Mouse (Mus musculus): ENCODE results near the gene Vmn1r9. TPM values are rescaled to one million over a fixed set of nuclear protein-coding genes. Genes with fewer than 3 reads are reported as not detected.
"Not testable (repeated sequence)": the region's sequence is repeated elsewhere in the genome, so short reads cannot be mapped to it uniquely, and the experiment has no call there.

The Vmn1r9 gene
- polyA plus RNA-seq (2015; fragmentation: Nextera tagmentation; extraction: Ambion mirVana) = not detected in 2 replicates

DNA sequence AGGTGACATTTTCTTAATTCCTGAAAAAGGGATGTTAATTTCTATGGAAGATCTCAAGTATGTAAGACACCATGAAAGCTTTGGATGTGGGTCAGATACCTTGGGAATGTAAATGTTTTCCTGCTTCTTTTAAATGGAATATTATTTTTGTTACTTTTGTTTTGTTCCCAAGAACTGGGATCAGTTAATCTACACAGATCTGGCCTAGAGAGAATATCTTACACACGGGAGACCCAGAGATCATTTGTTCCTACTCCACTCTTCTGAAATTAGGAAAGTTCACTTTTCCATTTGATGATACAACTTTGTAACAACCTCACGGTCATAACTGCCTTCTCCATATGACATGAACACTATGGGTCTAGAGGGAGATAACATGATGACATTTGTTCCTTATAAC, at the start of gene Vmn1r9:
Gene Vmn1r9, plus strand, starts transcription at position 301 of the 400 bp plus-strand sequence.
- no peak for ATAC-seq (ENCODE audit: insufficient number of reproducible peaks, insufficient read depth, low FRiP score, low TSS enrichment, low read depth)
- 79% methylated on average over 2 of the region's 2 CpGs for WGBS
- Histone ChIP-seq H3K9ac (no peak within 1 kb of the TSS), H3K36me3 (no peaks in the 10 kb centered on the region), H3K4me1 (no peaks in the 10 kb centered on the region), H3K27ac (no peak within 1 kb of the TSS), H3K27me3 (no peaks in the 10 kb centered on the region), H3K4me2 (no peak within 1 kb of the TSS), H3K4me3 (no peak within 1 kb of the TSS), H3K9me3 (no peaks in the 10 kb centered on the region)

GRCm38 (mm10) chr6:57025224-57025623, 41.4 kb upstream of the Vmn1r9 start, which contains the start of gene Vmn1r7:
Gene Vmn1r7 (minus strand): TSS chr6:57025324.
- not testable (repeated sequence) for H3K4me3 ChIP-seq; H3K27me3 ChIP-seq; H3K27ac ChIP-seq; H3K36me3 ChIP-seq; H3K4me1 ChIP-seq; ATAC-seq (ENCODE audit: insufficient number of reproducible peaks, insufficient read depth, low FRiP score, low TSS enrichment, low read depth); H3K9ac ChIP-seq; H3K4me2 ChIP-seq; H3K9me3 ChIP-seq
- 89% methylated on average over 2 of the region's 2 CpGs for WGBS

DNA sequence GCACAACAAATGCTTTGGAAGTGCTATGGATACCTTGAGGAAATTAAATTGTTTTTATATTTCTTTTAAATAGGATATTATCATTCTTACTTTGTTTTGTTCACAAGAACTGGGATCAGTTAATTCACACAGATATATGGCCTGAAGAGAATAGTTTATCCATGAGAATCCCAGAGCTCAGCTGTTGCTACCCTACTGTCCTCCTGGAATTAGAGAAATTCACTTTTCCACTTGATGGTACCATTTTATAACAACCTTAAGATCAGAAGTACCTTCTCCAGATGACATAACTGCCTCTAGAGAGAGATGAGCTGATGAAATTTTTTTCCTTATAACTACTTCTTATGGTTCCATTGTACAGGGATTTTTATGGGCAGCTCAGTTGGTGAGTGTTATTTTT, 34.6 kb upstream of the Vmn1r9 start, which contains the start of gene Vmn1r8:
Gene Vmn1r8, plus strand, starts transcription at position 301 of the 400 bp plus-strand sequence.
- no peak within 1 kb of the TSS for H3K9ac ChIP-seq

GRCm38 (mm10) chr6:57034674-57035073, 31.9 kb upstream of the Vmn1r9 start:
- no peak for ATAC-seq (ENCODE audit: insufficient number of reproducible peaks, insufficient read depth, low FRiP score, low TSS enrichment, low read depth)

More for the DNA sequence above, 34.6 kb upstream of the Vmn1r9 start, which contains the start of gene Vmn1r8:
- Histone ChIP-seq H3K27me3 (no peaks in the 10 kb centered on the region), H3K9me3 (no peaks in the 10 kb centered on the region), H3K4me1 (no peaks in the 10 kb centered on the region), H3K4me3 (no peak within 1 kb of the TSS), H3K27ac (no peak within 1 kb of the TSS), H3K4me2 (no peak within 1 kb of the TSS), H3K36me3 (no peaks in the 10 kb centered on the region)
- ATAC-seq (ENCODE audit: insufficient number of reproducible peaks, insufficient read depth, low FRiP score, low TSS enrichment, low read depth) = no peak

GRCm38 (mm10) chr6:57063730-57064129, 2.9 kb upstream of the Vmn1r9 start:
- Histone ChIP-seq H3K27me3 (no peaks in the 10 kb centered on the region), H3K4me2 (no peak overlapping the region), H3K9me3 (no peaks in the 10 kb centered on the region), H3K27ac (no peak overlapping the region), H3K4me3 (no peak overlapping the region), H3K4me1 (no peaks in the 10 kb centered on the region), H3K36me3 (no peaks in the 10 kb centered on the region), H3K9ac (no peak overlapping the region)
- ATAC-seq (ENCODE audit: insufficient number of reproducible peaks, insufficient read depth, low FRiP score, low TSS enrichment, low read depth) = no peak

More at GRCm38 (mm10) chr6:57034674-57035073, 31.9 kb upstream of the Vmn1r9 start:
- Histone ChIP-seq H3K27ac (no peak overlapping the region), H3K4me1 (no peaks in the 10 kb centered on the region), H3K9ac (no peak overlapping the region), H3K9me3 (no peaks in the 10 kb centered on the region), H3K4me3 (no peak overlapping the region), H3K27me3 (no peaks in the 10 kb centered on the region), H3K4me2 (no peak overlapping the region), H3K36me3 (no peaks in the 10 kb centered on the region)
- WGBS = 92% methylated on average over 2 of the region's 2 CpGs

GRCm38 (mm10) chr6:57106358-57106757, 39.8 kb downstream of the Vmn1r9 start:
- Histone ChIP-seq H3K4me2 (no peak overlapping the region), H3K4me3 (no peak overlapping the region), H3K27me3 (no peaks in the 10 kb centered on the region), H3K4me1 (no peaks in the 10 kb centered on the region), H3K9me3 (no peaks in the 10 kb centered on the region), H3K9ac (no peak overlapping the region), H3K27ac (no peak overlapping the region), H3K36me3 (no peaks in the 10 kb centered on the region)
- WGBS = 54% methylated on average over 1 of the region's 1 CpGs
- no peak for ATAC-seq (ENCODE audit: insufficient number of reproducible peaks, insufficient read depth, low FRiP score, low TSS enrichment, low read depth)

DNA sequence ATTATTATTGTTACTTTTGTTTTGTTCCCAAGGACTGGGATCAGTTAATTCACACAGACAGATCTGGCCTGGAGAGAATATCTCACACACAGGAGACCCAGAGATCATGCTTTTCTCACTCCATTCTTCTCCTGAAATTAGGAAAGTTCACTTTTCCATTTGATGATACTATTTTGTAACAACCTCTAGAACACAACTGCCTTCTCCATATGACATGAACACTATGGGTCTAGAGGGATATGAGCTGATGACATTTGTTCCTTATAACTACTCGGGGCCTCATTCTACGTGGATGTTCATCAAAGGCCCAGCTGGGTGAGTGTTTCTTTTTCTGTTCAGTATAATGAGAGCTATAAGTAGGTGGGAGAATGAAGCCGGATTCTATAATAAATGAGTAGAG, 42.6 kb downstream of the Vmn1r9 start, which contains the start of gene Vmn1r10:
Gene Vmn1r10, plus strand, starts transcription at position 301 of the 400 bp plus-strand sequence.
- Histone ChIP-seq H3K36me3 (no peaks in the 10 kb centered on the region), H3K4me3 (no peak within 1 kb of the TSS), H3K27me3 (no peaks in the 10 kb centered on the region), H3K4me1 (no peaks in the 10 kb centered on the region), H3K4me2 (no peak within 1 kb of the TSS), H3K9me3 (no peaks in the 10 kb centered on the region), H3K9ac (no peak within 1 kb of the TSS), H3K27ac (no peak within 1 kb of the TSS)
- ATAC-seq (ENCODE audit: insufficient number of reproducible peaks, insufficient read depth, low FRiP score, low TSS enrichment, low read depth) = no peak
- WGBS = 74% methylated on average over 3 of the region's 3 CpGs

Other genes with a start within 250 kb of the Vmn1r9 start
- gene Fkbp9, start 234.7 kb upstream of the Vmn1r9 start, polyA plus RNA-seq (2015; fragmentation: Nextera tagmentation; extraction: Ambion mirVana) = 171 and 199 TPM in 2 replicates
- 66.0 and 67.4 TPM in 2 replicates for gene Nt5c3, start 142.9 kb upstream of the Vmn1r9 start, polyA plus RNA-seq (2015; fragmentation: Nextera tagmentation; extraction: Ambion mirVana)
- gene Vmn1r4, start 142.8 kb upstream of the Vmn1r9 start, polyA plus RNA-seq (2015; fragmentation: Nextera tagmentation; extraction: Ambion mirVana) = 0.22 and 0.72 TPM in 2 replicates
- not detected in 2 replicates for gene Vmn1r5, start 96.5 kb upstream of the Vmn1r9 start, polyA plus RNA-seq (2015; fragmentation: Nextera tagmentation; extraction: Ambion mirVana)
- not detected in 2 replicates for gene Vmn1r6, start 69.5 kb upstream of the Vmn1r9 start, polyA plus RNA-seq (2015; fragmentation: Nextera tagmentation; extraction: Ambion mirVana)
- gene Vmn1r7, start 41.5 kb upstream of the Vmn1r9 start, polyA plus RNA-seq (2015; fragmentation: Nextera tagmentation; extraction: Ambion mirVana) = not detected in 2 replicates
- not detected in 2 replicates for gene Vmn1r8, start 34.5 kb upstream of the Vmn1r9 start, polyA plus RNA-seq (2015; fragmentation: Nextera tagmentation; extraction: Ambion mirVana)
- gene Vmn1r10, start 42.7 kb downstream of the Vmn1r9 start, polyA plus RNA-seq (2015; fragmentation: Nextera tagmentation; extraction: Ambion mirVana) = not detected in 2 replicates
- not detected in 2 replicates for gene Vmn1r11, start 66.7 kb downstream of the Vmn1r9 start, polyA plus RNA-seq (2015; fragmentation: Nextera tagmentation; extraction: Ambion mirVana)
- not detected in 2 replicates for gene Vmn1r12, start 90.1 kb downstream of the Vmn1r9 start, polyA plus RNA-seq (2015; fragmentation: Nextera tagmentation; extraction: Ambion mirVana)
- gene Vmn1r13, start 136.5 kb downstream of the Vmn1r9 start, polyA plus RNA-seq (2015; fragmentation: Nextera tagmentation; extraction: Ambion mirVana) = not detected in 2 replicates
- not detected in 2 replicates for gene Vmn1r14, start 164.9 kb downstream of the Vmn1r9 start, polyA plus RNA-seq (2015; fragmentation: Nextera tagmentation; extraction: Ambion mirVana)
- not detected in 2 replicates for gene Vmn1r15, start 191.2 kb downstream of the Vmn1r9 start, polyA plus RNA-seq (2015; fragmentation: Nextera tagmentation; extraction: Ambion mirVana)